Mouse (Mus musculus) stomach, postnatal 0 days (tissue): ENCODE results near the gene Myt1l.

Experiments used
- CTCF ChIP-seq: IDR thresholded peaks from 2 replicates; pipeline ENCODE4 v1.5.1; 2016; ENCODE audit warnings: antibody characterized with exemption, low read depth, mild to moderate bottlenecking, moderate library complexity
- EP300 ChIP-seq: optimal IDR thresholded peaks from 2 replicates; pipeline ENCODE3; 2016; ENCODE audit warnings: antibody characterized with exemption

DNA sequence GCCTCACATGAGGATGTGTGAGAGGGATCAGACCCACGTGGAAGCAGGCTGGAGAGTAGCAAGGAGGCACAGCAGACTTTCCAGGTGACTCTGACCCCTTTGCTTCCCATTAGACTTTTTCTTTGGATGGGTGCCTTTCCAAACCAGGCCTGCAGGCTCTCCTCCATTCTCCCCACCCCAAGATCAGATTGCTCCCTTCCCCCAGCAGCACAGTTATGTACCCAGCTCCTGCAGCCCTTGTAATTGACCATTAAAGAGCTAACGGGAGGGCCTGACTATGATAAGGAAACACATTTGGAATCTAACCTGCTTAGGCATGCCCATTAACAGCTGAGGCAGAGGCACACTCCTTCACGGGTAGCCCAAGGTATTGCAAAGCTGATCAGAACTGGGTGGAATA is 17.9 kb downstream of the Myt1l start:
- TF ChIP-seq CTCF (no peak), EP300 (no peak)
